Mouse (Mus musculus): ENCODE results near the gene Gda. TPM values are rescaled to one million over a fixed set of nuclear protein-coding genes. Genes with fewer than 3 reads are reported as not detected.

The Gda gene
- 100 to 1,000 TPM; 368 to 374 TPM for total RNA-seq (2023)

GRCm38 (mm10) chr19:21473345-21473744, at the start of gene Gda:
Gene Gda, minus strand, starts transcription at chr19:21473445.

Other genes with a start within 250 kb of the Gda start
- 100 to 1,000 TPM; 124 to 127 TPM for gene Zfand5, start 201.2 kb downstream of the Gda start, total RNA-seq (2023)
- gene 1110059E24Rik, start 179.5 kb upstream of the Gda start, total RNA-seq (2023), result 10 to 100 TPM; 15.2 to 16.3 TPM
- gene Abhd17b, start 179.7 kb upstream of the Gda start, total RNA-seq (2023), result 10 to 100 TPM; 16.4 to 25.0 TPM